Mouse (Mus musculus) heart, adult 2 months (tissue): ENCODE results near the gene Recql. TPM values are rescaled to one million over a fixed set of nuclear protein-coding genes. Genes with fewer than 3 reads are reported as not detected.
"Not testable (repeated sequence)": the region's sequence is repeated elsewhere in the genome, so short reads cannot be mapped to it uniquely, and the experiment has no call there.

Source experiments
- DNase-seq, 2 experiments: peaks; one replicate each; pipeline ENCODE4 v3.0.0; 2021
- H3K27ac ChIP-seq: fragments of 200-600 bp; 2 replicates; pipeline ENCODE4 v1.8.1; 2022
- H3K27me3 ChIP-seq: fragments of 200-500 bp; 2 replicates; pipeline ENCODE4 v1.6.1; 2012; ENCODE audit warnings: mild to moderate bottlenecking, low read length, inconsistent platforms, mixed read lengths; ENCODE audit not compliant: control insufficient read depth, insufficient read depth
- H3K36me3 ChIP-seq: fragments of 200-500 bp; 2 replicates; pipeline ENCODE4 v1.6.1; 2012; ENCODE audit warnings: low read length, inconsistent platforms; ENCODE audit not compliant: control insufficient read depth, insufficient read depth
- H3K4me1 ChIP-seq: fragments of 200-500 bp; 2 replicates; pipeline ENCODE4 v1.6.1; 2011; ENCODE audit warnings: low read length; ENCODE audit not compliant: control insufficient read depth, insufficient read depth
- H3K4me3 ChIP-seq: fragments of 200-600 bp; 2 replicates; pipeline ENCODE4 v1.8.1; 2022
- H3K79me2 ChIP-seq: fragments of 200-500 bp; replicated peaks from 2 replicates; pipeline ENCODE4 v1.6.1; 2012; ENCODE audit warnings: mild to moderate bottlenecking, inconsistent platforms, low read length, moderate library complexity, mixed read lengths; ENCODE audit not compliant: control insufficient read depth, insufficient read depth
- H3K9ac ChIP-seq: fragments of 200-500 bp; 2 replicates; pipeline ENCODE4 v1.6.1; 2012; ENCODE audit warnings: low read depth, mild to moderate bottlenecking, control low read depth, inconsistent platforms, low read length, mixed read lengths
- CTCF ChIP-seq: fragments of 200-600 bp; IDR thresholded peaks from 2 replicates; pipeline ENCODE4 v1.8.1; 2022; ENCODE audit warnings: antibody characterized with exemption, mild to moderate bottlenecking, moderate library complexity
- EP300 ChIP-seq: fragments of 200-500 bp; IDR thresholded peaks from 2 replicates; pipeline ENCODE4 v1.6.1; 2011; ENCODE audit warnings: low read depth, low read length, control low read depth; ENCODE audit not compliant: insufficient read depth
- POLR2A ChIP-seq: fragments of 200-500 bp; IDR thresholded peaks from 2 replicates; pipeline ENCODE4 v1.6.1; 2011; ENCODE audit warnings: mild to moderate bottlenecking, low read depth, low read length, control low read depth; ENCODE audit not compliant: insufficient read depth
- WGBS: fragments of 180-500 bp; shearing (Covaris S2); methylation state at CpG from one replicate; pipeline ENCODE4 v1.1.7; 2018; 5-methylcytosine and 5-hydroxymethylcytosine counted together
- intact Hi-C: fragments of 180-260 bp; cut with DNase I; formaldehyde crosslinking; loops from one replicate; pipeline ENCODE4 v1.15.1; 2025
- polyA plus RNA-seq: library from polyadenylated mRNA; depleted of rRNA; stranded (reverse); fragments of >200 nt; gene quantifications from 2 replicates; pipeline ENCODE4 v1.2.3, GENCODE M21; 2012
- total RNA-seq, 2 experiments: library from RNA; stranded (reverse); gene quantifications; 2 replicates each; pipeline ENCODE4 v1.2.3; 2021

Gene Recql
- total and polyA plus RNA-seq, 3 experiments: 2.3 to 8.4 (median 6.9) TPM

DNA sequence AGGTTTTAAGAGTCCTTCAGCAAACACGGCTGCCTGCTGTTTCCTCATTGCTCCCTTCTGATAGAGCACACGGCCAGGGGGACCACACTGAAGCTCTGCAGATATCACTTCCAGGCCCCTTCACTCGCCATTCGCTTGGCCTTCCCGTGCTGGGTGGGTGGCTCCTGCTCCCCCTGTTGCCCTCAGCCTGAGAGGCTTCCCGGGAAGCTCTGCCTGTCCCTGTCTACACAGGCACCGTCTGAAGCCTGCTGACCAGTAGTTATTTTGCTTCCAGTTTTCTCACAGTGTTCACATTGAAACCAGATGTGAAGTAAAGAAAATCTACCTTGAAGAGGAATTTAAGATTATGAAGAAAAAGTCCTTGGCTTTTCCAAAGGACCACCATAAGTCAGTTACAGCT, 29.8 kb downstream of the Recql start:
- Histone ChIP-seq H3K79me2 (no peaks in the 10 kb centered on the region), H3K4me1 (no peaks in the 10 kb centered on the region), H3K27ac (no peak overlapping the region), H3K9ac (no peak overlapping the region), H3K4me3 (no peak overlapping the region), H3K27me3 (no peaks in the 10 kb centered on the region), H3K36me3 (peaks cover 2% of the 10 kb centered on the region; the same call in 1 of the 2 replicates)
- no peak for DNase-seq
- TF ChIP-seq EP300 (no peak), POLR2A (no peak), CTCF (no peak)
- 68% methylated on average over 7 of the region's 7 CpGs for WGBS
- intact Hi-C loops: no loop called here

DNA sequence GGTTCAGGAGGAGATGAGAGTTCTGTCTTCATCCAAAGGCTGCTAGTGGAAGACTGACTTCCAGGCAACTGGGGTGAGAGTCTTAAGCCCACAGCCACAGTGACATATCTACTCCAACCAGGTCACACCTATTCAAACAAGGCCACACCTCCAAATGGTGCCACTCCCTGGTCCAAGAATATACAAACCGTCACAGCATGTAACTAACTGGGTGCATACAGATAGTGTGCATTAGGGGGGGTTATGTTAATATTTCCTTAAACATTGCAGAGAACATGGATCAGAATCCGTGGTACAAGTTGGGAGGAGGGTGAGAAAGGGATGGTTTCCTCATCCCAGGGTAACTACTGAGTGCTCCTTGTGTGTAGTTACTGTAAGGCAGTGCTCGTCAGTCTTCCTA, 34.8 kb downstream of the Recql start:
- intact Hi-C loops: not testable (repeated sequence)
- 90% methylated on average over 3 of the region's 3 CpGs for WGBS

DNA sequence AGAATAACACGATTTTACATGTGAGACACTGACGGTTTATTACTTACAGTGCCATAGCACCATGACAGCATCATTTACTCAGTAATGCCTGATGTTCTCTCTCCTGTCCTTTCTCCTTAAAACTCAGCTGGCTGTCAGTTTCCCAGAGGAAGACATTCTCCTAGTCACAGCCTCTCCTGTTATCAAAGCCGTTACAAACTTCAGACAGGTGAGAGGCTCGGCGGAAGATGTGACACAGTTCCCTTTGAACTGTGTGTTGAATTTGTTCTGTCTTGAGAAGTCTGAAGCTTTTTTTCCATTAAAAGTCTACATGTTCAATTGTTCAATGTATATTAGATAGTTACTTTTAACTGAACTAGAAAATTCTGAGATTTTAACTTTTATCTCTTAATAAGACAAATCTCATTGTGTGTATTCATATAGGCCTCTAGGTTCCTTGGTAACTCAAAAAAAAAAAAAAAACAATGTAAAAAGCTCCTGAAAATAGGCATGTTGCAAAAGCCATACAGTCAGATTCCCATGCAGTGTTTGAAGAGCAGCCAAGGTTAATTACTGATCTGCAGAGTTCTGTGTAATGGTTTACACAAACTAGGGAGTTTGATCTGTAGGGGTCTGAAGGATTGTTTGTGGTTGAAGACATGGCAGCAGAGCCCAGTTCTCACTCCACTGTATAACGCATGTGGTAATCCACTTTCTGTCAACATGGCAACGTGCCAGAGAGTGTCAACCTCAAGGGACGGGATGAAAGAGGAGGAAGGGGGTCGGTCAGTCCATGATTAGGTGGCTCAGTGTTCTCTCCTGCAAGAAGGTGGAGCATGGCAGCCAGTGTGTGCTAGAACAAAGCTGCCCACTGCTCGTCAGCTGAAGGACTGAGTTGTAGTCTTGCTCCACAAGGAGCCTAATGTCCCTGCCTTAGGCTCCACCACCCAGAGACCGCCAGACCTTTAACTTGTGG, 39.2 kb downstream of the Recql start:
- DNase-seq: no peak
- Histone ChIP-seq H3K27ac (no peak overlapping the region), H3K4me3 (no peak overlapping the region), H3K27me3 (no peaks in the 10 kb centered on the region), H3K4me1 (no peaks in the 10 kb centered on the region; the same call in none of the 2 replicates), H3K36me3 (0 out of 2 replicates have a peak, but pooled peaks cover 2% of the 10 kb centered on the region), H3K9ac (no peak overlapping the region), H3K79me2 (no peaks in the 10 kb centered on the region)
- intact Hi-C loops: loop anchor here (2.0 to 5.0 kb wide), 2 partner anchors 39 to 410 kb away; partner anchors contain the start of genes Cmas, Golt1b and Recql
- no peak for TF ChIP-seq CTCF
- no peak for TF ChIP-seq POLR2A
- no peak for TF ChIP-seq EP300
- 67% methylated on average over 11 of the region's 11 CpGs for WGBS

More for the DNA sequence above, 34.8 kb downstream of the Recql start:
- H3K9ac ChIP-seq, H3K79me2 ChIP-seq, H3K36me3 ChIP-seq, H3K4me1 ChIP-seq, DNase-seq, H3K27ac ChIP-seq, H3K4me3 ChIP-seq, H3K27me3 ChIP-seq: not testable (repeated sequence)

DNA sequence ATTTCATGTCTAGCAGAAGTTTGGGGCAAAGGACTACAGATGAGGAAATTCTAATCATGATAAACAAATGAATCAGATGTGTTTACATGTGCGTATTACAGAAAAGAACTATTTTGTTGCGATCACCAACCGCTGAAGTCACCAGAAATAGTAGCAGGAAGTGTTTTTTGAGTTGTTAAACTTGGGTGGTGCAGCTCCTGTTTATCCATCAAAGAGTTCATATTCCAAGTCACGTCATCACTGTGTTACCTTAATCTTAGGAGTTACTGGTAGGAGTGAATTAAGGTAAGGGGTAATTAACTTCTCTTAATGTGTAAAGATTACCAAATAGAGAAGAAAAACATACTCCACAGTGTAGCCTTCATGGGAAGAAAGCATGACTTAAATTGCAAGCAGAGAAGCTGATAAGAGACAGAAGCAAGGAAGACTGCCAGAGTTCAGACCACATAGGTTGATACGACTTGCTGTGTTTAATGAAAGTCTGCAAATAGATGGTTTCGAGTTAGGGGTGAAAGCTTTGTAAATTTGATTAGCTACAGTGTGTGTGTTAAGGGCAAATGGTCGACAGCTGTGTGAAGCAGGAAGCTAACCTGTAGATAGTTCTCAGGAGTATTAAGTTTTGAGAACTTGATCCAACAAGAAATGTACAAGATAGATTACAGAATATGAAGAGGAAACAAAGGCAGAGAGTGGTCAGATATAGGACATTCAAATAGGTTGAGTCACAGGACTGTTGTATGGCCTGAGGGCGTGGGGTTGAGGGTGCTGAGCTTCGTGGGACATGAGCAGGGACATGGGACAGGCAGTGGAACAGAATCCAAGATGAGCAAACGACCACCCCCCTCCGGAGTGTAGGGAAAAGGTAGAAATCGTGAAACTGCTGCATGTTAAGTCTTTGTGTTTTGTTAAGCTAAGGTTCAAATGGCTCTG, 40.4 kb downstream of the Recql start:
- Histone ChIP-seq H3K79me2 (no peaks in the 10 kb centered on the region), H3K9ac (no peak overlapping the region; the same call in 1 of the 2 replicates), H3K4me1 (no peaks in the 10 kb centered on the region; the same call in none of the 2 replicates), H3K27me3 (no peaks in the 10 kb centered on the region), H3K36me3 (0 out of 2 replicates have a peak, but pooled peaks cover 2% of the 10 kb centered on the region), H3K4me3 (peak overlapping the region; percentile 94), H3K27ac (peak overlapping the region; percentile 79)
- intact Hi-C loops: loop anchor here (2.0 to 5.0 kb wide), 2 partner anchors 40 to 411 kb away; partner anchors contain the start of genes Cmas, Golt1b and Recql
- 33% methylated on average over 12 of the region's 12 CpGs for WGBS
- TF ChIP-seq POLR2A (no peak), CTCF (no peak)
- DNase-seq: no peak

DNA sequence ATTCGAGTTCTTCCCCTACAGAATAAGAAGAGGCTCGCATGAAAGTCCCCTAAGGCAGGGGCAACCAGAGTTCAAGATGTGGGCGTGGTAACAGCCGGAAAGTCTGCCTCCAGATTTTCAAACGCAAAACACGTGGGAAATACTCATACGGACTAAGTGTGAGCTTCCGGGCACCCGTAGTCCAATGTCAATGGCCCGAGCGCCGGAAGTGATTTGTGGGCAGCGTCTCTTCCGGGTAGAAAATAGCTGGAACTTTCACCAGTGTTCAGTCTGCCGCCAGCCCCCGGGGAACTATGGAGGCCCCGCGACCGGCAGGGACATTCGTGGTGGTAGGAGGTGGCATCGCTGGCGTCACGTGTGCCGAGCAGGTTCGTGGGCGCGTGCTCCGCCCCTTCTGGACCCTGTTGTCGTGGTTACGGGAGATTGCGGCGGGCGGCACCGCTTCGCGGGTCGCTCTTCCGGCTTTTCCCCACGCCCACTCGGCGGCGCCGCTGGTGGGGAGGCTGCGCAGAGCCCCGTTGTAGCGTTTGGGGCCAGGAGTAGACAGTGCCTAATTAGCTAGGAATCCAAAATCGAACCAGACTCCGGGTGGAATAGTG, 41.3 kb downstream of the Recql start, which contains the start of gene Pyroxd1:
Gene Pyroxd1, plus strand, starts transcription at position 215 of the 599 bp plus-strand sequence.
- Histone ChIP-seq H3K36me3 (0 out of 2 replicates have a peak, but pooled peaks cover 2% of the 10 kb centered on the region), H3K27me3 (no peaks in the 10 kb centered on the region), H3K9ac (peak within 1 kb of the TSS; percentile 82), H3K4me1 (no peaks in the 10 kb centered on the region; the same call in none of the 2 replicates), H3K4me3 (peak within 1 kb of the TSS; percentile 94), H3K27ac (peak within 1 kb of the TSS; percentile 79), H3K79me2 (no peaks in the 10 kb centered on the region)
- TF ChIP-seq POLR2A (no peak), EP300 (peak; percentile 58; the same call in 1 of the 2 replicates)
- DNase-seq: peak; percentile 83 to 89
- under 1% methylated on average over 48 of the region's 48 CpGs for WGBS
- intact Hi-C loops: loop anchor here (2.0 to 5.0 kb wide), 2 partner anchors 41 to 412 kb away; partner anchors contain the start of genes Cmas, Golt1b and Recql
